Mouse (Mus musculus): Measurements from ENCODE around the gene Tdgf1. TPM values are rescaled to one million over a fixed set of nuclear protein-coding genes. Genes with fewer than 3 reads are reported as not detected.

Tdgf1 gene
- total RNA-seq (2021) = not detected
- long read RNA-seq, experiment 1 = 0 reads
- long read RNA-seq, experiment 2 = 0 reads

GRCm38 (mm10) chr9:110945926-110946325 is at the start of gene Tdgf1:
TSS of gene Tdgf1 (minus strand) at chr9:110946158.
- DNase-seq (ENCODE audit: low spot score in 2 of 2) = peak in 1 of 2 experiments; percentile 7

- DNase-seq (ENCODE audit: low spot score in 2 of 2) = peak in 1 of 2 experiments; percentile 46
Observed at GRCm38 (mm10) chr9:110994716-110995172, 48.8 kb upstream of the Tdgf1 start.

GRCm38 (mm10) chr9:110993281-110993709 is 47.3 kb upstream of the Tdgf1 start:
- DNase-seq (ENCODE audit: low spot score in 2 of 2) = no peak

- DNase-seq (ENCODE audit: low spot score in 2 of 2) = no peak
Observed at GRCm38 (mm10) chr9:110990204-110990603, 44.2 kb upstream of the Tdgf1 start, which contains the start of gene Rtp3. TSS of gene Rtp3 (minus strand) at chr9:110990583.

- DNase-seq (ENCODE audit: low spot score in 2 of 2) = no peak
Observed at GRCm38 (mm10) chr9:110989543-110989942, 43.6 kb upstream of the Tdgf1 start.

- DNase-seq (ENCODE audit: low spot score in 2 of 2) = no peak
Observed at GRCm38 (mm10) chr9:110989141-110989540, 43.2 kb upstream of the Tdgf1 start.

- no peak for DNase-seq (ENCODE audit: low spot score in 2 of 2)
Observed at GRCm38 (mm10) chr9:110988078-110988477, 42.1 kb upstream of the Tdgf1 start.

GRCm38 (mm10) chr9:110987331-110987730 is 41.4 kb upstream of the Tdgf1 start:
- no peak for DNase-seq (ENCODE audit: low spot score in 2 of 2)

GRCm38 (mm10) chr9:110985951-110986350 is 40.0 kb upstream of the Tdgf1 start:
- DNase-seq (ENCODE audit: low spot score in 2 of 2) = no peak

GRCm38 (mm10) chr9:110985541-110985940 is 39.6 kb upstream of the Tdgf1 start:
- DNase-seq (ENCODE audit: low spot score in 2 of 2) = no peak

- DNase-seq (ENCODE audit: low spot score in 2 of 2) = no peak
Observed at GRCm38 (mm10) chr9:110984096-110984495, 38.1 kb upstream of the Tdgf1 start.

- DNase-seq (ENCODE audit: low spot score in 2 of 2) = no peak
Observed at GRCm38 (mm10) chr9:110982351-110982750, 36.4 kb upstream of the Tdgf1 start.

GRCm38 (mm10) chr9:110979411-110979810 is 33.5 kb upstream of the Tdgf1 start:
- no peak for DNase-seq (ENCODE audit: low spot score in 2 of 2)

GRCm38 (mm10) chr9:110965910-110966231 is 19.9 kb upstream of the Tdgf1 start:
- no peak for DNase-seq (ENCODE audit: low spot score in 2 of 2)

GRCm38 (mm10) chr9:110965062-110965909 is 19.3 kb upstream of the Tdgf1 start:
- DNase-seq (ENCODE audit: low spot score in 2 of 2) = no peak

GRCm38 (mm10) chr9:110963566-110964115 is 17.7 kb upstream of the Tdgf1 start:
- DNase-seq (ENCODE audit: low spot score in 2 of 2) = no peak

- no peak for DNase-seq (ENCODE audit: low spot score in 2 of 2)
Observed at GRCm38 (mm10) chr9:110961386-110961785, 15.4 kb upstream of the Tdgf1 start.

GRCm38 (mm10) chr9:110960230-110961149 is 14.5 kb upstream of the Tdgf1 start:
- no peak for DNase-seq (ENCODE audit: low spot score in 2 of 2)

- DNase-seq (ENCODE audit: low spot score in 2 of 2) = no peak
Observed at GRCm38 (mm10) chr9:110959669-110960068, 13.7 kb upstream of the Tdgf1 start.

GRCm38 (mm10) chr9:110955962-110956361 is 10.0 kb upstream of the Tdgf1 start:
- no peak for DNase-seq (ENCODE audit: low spot score in 2 of 2)

GRCm38 (mm10) chr9:110954681-110955445 is 8.9 kb upstream of the Tdgf1 start:
- DNase-seq (ENCODE audit: low spot score in 2 of 2) = no peak

Data from gastrocnemius, postnatal 4 days (tissue).